Mouse (Mus musculus) monocyte, adult 2 months (primary cell): ENCODE data around the gene Ppp1r10.
"Not testable (repeated sequence)": the region's sequence is repeated elsewhere in the genome, so short reads cannot be mapped to it uniquely, and the experiment has no call there.

Experiments
- DNase-seq, 2 experiments: peaks; one replicate each; pipeline ENCODE4 v3.0.0; 2022; ENCODE audit warnings: low spot score in 2 of 2, low read depth in 1 of 2

The Ppp1r10 gene

DNA sequence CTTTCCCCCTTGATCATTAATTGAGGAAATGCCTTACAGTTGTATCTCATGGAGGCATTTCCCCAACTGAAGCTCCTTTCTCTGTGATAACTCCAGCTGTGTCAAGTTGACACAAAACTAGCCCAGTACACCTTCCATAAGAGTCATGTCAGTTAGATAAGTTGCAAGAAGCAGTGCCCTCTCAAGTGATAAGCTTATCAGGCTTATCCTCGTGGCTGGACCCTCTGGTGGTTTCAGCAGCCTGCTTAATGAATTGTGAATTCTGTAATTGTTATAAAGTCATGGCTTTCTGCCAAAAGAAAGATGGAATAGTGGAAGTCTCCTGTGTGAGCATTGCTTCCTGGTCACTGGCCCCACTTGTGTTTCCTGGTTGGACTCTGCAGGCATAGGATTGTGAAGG, 11.2 kb downstream of the Ppp1r10 start:
- no peak for DNase-seq

DNA sequence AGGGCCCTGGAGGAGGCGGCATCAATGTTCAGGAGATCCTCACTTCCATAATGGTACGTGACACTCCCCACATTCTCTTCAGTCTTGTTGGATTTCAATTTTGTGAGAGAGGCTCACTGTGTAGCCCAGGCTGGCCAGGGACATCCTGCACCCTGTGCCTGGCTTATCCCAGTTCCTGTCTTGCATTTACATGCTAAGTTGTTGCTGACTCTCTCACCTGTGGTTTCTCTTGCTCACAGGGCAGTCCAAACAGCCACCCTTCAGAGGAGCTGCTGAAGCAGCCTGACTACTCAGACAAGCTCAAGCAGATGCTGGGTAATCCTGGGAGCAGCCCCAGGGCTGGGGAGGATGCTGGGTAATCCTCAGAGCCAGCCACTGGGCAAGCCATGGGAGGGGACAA, 13.3 kb downstream of the Ppp1r10 start:
- DNase-seq: no peak

DNA sequence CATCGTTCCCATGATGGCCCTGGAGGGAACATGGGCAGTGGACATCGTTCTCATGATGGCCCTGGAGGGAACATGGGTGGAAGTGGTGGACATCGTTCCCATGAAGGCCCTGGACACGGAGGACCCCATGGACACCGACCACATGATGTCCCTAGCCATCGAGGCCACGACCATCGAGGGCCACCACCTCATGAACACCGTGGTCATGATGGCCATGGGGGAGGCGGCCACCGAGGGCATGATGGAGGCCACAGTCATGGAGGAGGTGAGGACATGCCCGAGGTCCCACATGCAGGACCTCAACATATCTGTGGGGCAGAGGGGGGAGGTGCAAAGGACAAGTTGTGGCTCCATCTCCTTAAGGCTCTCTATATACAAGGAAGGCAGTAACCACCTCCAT, 14.4 kb downstream of the Ppp1r10 start:
- no peak for DNase-seq

DNA sequence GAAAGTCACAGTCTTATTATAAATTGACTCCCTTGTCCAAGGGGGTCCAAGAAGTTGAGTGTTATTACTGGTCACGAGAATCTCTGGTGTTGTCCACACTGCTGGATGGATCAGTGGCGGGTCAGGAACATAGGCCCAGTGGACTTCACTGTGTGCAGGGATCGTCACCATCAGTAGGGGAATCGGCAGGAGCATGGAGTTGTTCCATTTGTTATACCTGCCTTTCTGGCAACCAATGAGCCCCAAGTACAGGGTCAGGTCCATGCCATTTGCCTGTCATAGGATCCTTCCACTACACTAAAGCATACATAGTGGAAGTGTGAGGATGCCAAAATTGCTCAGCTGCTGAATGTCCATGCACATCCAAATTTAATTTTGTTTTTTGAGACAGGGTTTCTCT, 16.4 kb downstream of the Ppp1r10 start:
- DNase-seq: no peak

DNA sequence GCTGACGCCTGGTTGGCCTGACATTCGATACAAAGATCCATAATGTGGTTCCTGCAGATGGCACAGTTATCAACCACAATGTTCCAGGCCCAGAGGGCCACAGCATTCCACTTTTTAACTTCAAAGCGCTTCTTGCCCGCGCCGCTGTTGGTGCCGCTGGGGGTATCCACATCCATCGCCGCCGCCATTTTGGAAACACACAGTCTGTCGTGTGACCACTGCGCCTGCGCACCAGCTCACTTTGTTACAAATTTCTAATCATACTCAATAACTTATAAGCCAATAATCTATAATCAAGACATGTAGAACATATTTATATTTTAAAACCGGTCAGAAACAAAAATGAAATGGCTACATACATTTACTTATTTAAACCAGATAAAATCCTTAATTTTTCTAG, 19.5 kb downstream of the Ppp1r10 start:
- not testable (repeated sequence) for DNase-seq

DNA sequence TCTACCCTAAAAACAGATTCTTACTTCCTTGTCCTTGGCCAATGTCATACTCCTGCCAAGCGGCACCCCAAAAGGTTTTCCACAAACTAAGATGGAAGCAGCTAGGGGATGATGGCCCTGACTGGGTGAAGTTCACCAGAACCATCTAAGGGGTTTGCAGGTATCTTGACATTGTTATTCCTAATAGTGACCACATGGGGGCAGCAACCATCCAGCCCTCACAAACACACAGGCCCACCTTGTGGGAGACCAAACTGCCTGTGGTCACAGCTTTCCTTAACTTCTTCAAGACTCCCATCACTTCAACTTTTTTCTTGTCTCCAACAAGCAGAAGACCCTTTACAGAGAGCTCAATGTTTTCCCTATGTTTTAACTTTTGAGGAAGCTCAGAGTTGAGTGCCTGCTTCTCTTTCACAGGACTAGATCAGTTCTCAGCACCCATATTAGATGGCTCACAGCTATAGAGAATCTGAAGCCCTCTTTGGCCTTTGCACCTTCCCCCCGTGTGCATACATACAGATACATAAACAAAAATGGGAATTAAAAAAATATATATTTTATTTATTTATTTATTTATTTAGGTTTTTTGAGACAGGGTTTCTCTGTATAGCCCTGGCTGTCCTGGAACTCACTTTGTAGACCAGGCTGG, 21.6 kb downstream of the Ppp1r10 start:
- DNase-seq: no peak

DNA sequence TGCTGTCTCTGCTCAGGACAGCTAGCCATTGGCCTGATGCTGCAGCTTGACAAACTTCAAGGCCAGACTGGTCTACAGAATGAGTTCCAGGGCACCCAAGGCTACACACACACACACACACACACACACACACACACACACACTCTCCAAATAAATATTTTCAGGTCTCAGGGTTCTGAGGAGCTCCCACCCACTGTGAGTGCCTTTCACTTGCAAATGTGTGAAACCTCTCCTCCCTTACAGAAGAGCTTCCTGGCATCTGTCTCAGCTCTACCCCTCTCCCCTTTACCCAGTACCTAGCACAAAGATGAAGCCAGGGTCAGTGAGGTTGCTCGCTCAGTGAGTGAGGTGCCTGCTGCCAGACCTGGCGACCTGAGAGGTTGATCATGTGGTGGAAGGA, 22.9 kb downstream of the Ppp1r10 start:
- no peak for DNase-seq

DNA sequence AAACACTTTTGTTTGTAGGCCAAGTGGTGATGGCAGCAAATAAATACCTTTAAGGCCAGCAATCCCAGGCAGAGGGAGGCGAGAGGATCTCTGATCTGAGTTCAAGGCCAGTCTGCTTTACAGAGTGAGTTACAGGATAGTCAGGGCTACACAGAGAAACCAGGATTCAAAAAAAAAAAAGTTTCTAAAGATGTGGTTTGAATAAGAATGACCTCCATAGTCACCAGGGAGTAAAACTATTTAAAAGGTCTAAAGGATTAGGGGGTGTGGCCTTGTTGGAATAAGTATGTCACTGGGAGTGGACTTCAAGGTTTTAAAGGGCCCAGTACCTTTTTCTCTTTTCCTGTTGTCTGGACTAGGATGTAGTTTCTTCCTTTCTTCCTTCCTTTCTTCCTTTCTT, 23.7 kb downstream of the Ppp1r10 start:
- DNase-seq: no peak

DNA sequence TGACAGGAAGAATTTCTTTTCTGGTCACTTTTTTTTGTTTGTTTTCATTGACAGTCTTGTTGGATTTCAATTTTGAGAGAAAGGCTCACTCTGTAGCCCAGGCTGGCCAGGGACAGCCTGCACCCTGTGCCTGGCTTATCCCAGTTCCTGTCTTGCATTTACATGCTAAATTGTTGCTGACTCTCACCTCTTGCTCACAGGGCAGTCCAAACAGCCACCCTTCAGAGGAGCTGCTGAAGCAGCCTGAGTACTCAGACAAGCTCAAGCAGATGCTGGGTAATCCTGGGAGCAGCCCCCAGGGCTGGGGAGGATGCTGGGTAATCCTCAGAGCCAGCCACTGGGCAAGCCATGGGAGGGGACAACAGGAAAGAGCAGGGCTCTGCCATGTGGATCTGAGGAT, 34.7 kb downstream of the Ppp1r10 start:
- DNase-seq: not testable (repeated sequence)

DNA sequence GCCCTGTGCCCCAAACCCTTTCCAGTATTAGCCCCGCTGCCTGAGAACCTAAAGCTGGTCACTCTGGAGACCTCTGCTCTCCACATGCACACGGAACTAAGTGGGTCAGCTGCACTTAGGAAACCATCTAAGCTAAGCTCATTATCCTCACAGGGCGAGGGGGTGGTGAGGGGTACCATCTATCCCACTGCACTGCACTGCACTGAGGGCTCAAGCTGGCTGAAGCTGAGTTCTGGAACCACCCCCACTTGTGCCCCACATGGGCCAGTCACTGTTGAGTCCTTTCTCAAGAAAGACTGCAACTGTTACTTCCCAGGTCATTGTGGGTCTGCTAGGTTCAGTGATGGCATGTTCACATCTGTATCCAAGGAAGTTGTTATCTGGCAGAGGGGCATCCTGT, 36.3 kb downstream of the Ppp1r10 start:
- not testable (repeated sequence) for DNase-seq

DNA sequence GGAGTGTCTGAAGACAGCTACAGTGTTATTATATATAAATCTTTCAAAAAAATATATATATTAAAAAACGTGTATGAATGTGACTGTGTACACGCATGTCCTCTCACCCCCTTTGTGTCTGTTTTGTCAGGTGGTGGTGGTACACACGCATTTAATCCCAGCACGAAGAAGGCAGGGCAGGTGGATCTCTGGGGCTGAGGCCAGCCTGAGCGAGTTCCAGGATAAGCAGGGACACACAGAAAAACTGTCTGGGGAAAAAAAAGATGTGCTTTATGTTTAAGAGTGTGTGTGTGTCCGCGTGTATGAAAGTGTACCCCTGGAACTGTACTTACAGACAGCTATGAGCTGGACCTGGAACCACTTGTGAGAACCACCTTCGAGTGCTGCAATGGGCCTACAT, 38.4 kb downstream of the Ppp1r10 start:
- DNase-seq: no peak

DNA sequence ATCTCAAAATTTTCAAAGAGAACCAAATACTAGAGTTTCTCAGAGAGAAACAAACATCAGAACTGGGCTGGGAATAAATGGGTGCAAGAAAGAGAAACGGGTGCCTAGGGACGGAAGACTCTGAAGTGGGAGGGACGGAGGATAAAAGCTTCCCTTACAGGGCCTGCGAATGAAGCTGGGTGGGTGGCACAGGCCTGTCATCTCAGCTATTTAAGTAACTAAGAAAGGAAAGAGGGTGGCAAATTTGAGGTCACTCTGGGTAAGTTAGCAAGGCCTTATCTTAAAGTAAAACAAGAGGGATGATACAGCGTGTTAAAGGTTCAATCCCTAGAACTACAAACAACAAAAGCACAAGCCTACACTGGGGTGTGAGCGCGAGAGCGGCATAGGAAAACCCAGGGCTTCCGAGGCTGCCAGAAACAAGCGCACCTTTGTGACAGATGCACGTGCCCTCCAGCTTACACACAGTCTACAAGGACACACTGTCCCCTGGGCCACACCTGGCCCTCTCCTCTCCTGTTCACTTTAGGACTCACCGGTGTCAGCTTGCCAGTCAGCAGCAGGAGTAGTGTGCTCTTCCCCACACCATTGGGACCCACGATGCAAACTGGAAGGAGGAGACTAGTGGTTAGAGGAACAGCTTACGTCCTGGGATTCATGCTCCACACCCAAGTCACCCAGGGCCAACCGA, 42.4 kb downstream of the Ppp1r10 start:
- no peak for DNase-seq

DNA sequence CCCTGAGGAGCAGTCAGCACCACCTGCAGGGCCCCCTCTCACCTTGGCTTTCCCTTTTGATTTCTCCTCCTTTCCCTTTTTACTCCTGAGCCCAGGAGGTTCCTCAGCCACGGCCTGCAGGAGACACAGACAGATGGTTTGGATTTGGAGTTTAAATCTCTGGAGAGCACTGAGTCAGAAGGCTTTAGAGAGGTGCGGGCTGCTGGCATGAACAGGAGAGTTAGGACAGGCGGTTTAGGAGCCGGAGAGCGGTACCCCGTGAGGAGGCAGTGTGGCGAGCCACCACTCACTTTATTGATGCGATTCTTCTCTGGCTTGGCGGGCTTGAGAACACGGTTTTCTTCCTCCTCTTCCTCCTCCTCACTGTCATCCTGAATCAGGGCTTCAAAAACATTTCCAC, 47.0 kb downstream of the Ppp1r10 start:
- DNase-seq: no peak

DNA sequence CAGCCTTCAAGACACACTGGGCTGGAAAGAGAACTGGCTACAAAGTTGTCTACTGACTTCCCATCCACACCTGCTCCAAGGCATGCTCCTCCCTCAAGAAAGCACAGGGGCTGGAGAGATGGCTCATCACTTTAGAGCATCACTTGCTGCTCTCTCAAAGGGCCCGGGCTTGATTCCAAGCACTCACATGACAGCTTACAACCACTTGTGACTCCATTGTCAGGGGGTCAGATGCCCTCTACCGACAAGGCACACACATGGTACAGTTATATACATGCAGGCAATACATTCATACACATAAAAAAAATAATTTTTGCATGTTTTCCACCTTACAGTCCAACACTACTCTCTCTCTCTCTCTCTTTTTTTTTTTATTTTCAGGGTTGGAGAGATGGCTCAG, 51.4 kb downstream of the Ppp1r10 start:
- DNase-seq: no peak

DNA sequence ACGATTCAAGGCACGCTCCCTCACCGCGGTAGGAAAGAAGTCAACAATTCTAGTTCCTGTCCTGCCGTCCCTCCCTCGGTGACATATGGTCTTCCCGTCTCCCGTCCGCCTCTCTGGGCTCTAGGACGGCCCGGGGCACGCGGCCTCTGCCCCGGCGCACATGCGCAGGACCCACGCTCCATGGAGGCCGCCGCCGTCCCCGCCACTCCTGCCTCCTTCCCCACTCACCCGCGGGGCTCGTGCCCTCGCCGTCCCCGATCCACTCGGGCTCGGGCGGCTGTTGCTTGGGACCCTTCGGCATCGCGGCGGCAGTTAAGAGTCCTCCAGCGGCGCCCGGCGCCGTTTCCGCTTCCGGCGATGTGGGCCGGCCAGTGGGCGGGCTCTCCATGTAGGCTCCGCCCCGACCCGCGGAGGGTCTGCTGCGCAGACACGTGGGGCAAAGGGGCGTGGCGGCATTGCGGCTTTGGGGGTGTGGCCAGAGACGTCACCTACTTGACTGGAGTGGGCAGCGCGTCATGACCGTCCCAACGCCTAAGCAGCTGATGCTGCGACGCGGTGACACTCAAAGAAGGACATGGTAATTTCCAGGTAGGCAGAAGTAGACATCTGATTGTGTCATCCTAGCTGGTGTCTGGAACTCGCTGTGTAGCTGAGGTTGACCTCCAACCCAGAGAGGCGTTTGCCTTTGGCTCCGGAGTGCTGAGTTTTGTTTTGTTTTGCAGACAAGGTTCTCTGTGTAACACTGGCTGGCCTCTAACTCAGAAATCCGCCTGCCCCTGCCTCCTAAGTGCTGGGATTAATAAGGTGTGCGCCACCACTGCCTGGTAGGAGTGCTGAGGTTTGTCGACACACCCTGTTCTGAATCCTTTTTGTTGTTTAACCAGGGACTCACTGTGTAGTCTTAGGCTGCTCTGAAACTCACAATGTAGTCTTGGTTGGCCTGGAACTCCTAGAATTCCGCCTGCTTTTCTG, 53.5 kb downstream of the Ppp1r10 start, which contains the start of gene Abcf1:
Gene Abcf1, minus strand, starts transcription at position 344 of the 972 bp plus-strand sequence.
- DNase-seq: peak; percentile 98 to 100

DNA sequence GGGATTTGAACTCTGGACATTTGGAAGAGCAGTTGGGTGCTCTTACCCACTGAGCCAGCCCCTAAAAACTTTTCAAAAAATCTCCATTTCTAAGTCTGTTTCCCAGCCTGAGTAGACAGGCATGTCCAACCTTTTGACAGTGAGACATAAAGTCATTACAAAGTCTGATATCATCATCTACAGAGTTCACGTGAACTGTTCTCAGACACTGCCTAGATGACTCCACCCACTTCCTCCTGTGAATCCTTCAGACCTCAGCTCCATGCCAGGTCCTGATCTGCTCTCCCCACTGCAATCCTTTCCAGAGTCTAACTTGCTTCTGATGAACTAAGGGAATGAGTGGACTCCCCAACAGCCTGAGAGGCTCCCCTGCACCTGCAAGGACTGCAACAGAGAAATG, 55.9 kb downstream of the Ppp1r10 start:
- DNase-seq: no peak

DNA sequence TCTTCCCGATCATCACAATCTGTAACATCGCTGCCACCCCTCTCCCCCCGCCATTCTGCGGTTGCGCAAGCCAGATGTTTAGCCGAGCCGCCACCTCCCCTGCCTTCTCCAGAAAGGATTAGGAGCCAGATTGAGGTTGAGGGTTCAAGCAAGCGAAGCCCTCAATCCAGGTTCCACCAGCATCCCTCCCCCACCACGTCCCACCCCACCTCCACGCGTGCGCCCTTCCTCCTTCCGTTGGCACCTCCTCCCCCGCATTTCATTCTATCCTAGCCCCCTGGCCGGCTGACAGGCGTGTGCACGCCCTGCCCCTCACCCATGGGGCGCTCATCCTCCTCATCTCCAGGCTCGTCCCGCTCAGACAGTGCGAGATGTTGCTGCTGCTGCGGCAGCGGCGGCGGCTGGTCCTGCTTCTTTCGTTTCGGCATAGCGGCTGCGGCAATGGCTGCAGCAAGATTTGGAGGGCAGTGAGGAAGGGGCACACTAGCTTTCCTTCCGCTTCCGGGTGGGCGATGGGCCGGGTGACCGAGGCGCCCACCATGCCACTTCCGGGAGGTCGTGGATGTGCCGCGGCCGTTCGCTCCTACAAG, 62.7 kb downstream of the Ppp1r10 start:
- no peak for DNase-seq

DNA sequence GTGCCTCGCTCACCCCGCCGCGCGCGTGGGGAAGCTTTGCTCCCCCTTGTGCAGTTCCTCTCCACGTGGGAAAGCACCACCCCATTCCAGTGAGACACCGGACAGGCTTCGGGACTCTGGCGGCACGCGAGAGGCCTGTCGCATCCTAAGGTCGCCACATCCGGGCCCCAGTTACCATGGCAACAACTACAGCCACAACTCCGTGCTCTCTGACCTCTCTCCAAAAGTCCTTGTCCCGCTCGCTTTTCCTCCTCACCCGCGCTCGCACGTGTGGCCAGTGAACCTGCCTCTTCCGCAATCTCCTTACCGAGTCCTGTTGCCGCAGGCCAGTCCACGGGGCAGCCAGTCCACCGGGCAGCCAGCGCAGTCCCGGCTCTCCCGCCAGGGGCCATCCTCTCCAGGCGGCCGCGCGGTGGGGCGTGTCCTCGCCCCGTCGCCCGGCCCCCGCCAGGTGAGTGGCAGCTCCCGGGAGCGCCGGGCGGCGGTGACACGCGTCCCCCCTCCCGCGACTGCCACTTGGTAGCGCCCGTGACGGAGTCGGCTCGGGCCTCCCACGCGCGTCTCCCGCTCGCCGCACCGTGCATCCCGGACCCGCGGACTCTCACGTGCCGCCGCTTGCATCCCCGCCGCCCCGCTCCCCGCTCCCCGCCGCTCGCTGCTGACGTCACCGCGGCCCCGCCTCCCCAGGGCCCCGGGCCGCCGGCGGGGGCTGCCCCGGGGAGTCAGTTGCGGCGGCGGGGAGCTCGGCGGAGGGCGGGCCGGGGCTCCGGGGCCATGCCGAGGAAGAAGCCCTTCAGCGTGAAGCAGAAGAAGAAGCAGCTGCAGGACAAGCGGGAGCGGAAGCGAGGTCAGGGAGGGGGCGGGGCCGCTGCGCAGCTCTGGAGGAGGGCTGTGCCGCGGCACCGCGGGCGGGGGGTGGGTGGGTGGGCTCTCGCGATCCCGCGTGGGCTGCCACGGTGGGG, 63.4 kb downstream of the Ppp1r10 start, which contains the start of the genes Gnl1 and Prr3:
Gene Gnl1, plus strand, starts transcription at position 451 of the 962 bp plus-strand sequence.
Gene Prr3, minus strand, starts transcription at position 836 of the 962 bp plus-strand sequence.
- peak; percentile 83 to 90 for DNase-seq

DNA sequence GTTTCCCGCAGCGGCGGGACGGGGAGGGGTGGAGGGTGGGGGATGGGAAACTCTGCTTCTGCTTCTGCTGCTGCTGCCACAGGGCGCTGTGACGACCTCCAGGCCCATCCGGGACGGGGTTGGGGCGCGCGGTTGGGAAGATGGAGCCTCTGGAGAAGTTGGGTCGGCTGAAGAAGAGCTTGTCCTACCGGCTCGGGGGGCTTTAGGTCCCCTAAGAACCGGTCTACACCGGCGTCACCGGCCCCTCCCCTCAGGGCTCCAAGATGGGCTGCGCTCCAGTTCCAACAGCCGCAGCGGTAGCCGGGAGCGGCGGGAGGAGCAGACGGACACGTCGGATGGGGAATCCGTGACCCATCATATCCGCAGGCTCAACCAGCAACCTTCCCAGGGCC, 64.1 kb downstream of the Ppp1r10 start:
- peak in 1 of 2 experiments; percentile 24 for DNase-seq

DNA sequence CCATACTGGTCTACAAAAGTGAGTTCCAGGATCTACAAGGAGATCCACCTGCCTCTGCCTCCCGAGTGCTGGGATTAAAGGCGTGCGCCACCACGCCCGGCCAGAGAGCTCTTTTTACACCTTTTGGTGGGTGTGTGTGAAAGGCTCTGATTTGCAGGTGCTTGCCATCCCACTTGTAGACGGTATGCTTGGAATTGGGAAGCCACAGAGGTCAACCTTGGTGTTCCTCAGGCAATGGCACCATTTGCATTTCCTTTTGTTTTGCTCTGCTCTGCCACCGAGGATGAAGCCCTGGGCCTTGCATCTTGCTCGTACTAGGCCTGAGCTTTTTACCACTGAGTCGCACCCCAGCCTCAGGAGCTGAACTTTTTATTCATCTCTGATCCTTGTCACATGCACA, 65.5 kb downstream of the Ppp1r10 start:
- no peak for DNase-seq
